Mouse (Mus musculus): ENCODE data around the gene Tmcc3. TPM values are rescaled to one million over a fixed set of nuclear protein-coding genes. Genes with fewer than 3 reads are reported as not detected.

Gene Tmcc3
- total RNA-seq, 2 experiments from 2014 or later: 36.8 to 41.8 TPM

Small RNA genes lying within 50 kb of the gene (microRNA-seq; reads per million reads assigned to microRNA genes)
- gene Mir7211: 1.3 to 1.8 reads per million in 2 experiments

Other genes starting within 250 kb of the Tmcc3 start
- gene Nr2c1, start 163.9 kb upstream of the Tmcc3 start, total RNA-seq (2021): 1 to 10 TPM; 8.2 to 9.8 TPM
- 100 to 1,000 TPM; 667 to 680 TPM for gene Ndufa12, start 113.2 kb upstream of the Tmcc3 start, total RNA-seq (2021)
- gene Gm4792, start 13.2 kb upstream of the Tmcc3 start, total RNA-seq (2021): not detected

All from heart, postnatal 14 days (tissue).